Mouse (Mus musculus) ovary, adult 18-20 months (tissue): ENCODE results near the gene Itk.

Experiments
- DNase-seq: peaks from one replicate; pipeline ENCODE4 v3.0.0; 2022; ENCODE audit warnings: low spot score, mixed read lengths

Itk gene

DNA sequence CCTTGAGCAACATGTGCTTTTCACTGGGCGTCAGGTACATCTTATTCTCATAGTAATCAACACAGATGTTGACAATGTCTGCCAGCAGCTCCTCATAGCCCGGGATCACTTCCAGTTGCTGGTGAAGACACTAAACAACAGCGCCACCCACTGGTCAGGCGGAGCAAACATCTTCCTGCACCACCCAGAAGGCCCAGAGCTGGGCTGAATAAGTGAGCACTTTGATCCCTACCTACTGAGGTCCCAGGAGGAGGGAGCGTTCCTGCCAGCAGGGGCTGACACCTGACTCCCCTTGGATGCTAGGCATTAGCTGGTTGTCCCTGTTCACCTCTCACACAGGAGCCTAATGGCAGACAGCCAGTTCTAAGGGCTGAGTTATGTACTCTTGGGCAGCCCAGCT lies 112.5 kb downstream of the Itk start:
- DNase-seq: no peak

- no peak for DNase-seq
These were observed 113.1 kb downstream of the Itk start for GRCm38 (mm10) chr11:46276168-46276567.

- DNase-seq: peak; percentile 57
These were observed 114.0 kb downstream of the Itk start for GRCm38 (mm10) chr11:46275302-46275701.
